Mouse (Mus musculus): ENCODE results near the gene Cd59b.

- TF ChIP-seq CTCF (IDR thresholded peaks at IDR 0.05; ENCODE audit: low read depth, low read length) = no peak
- TF ChIP-seq POLR2A (IDR thresholded peaks at IDR 0.05; ENCODE audit: borderline replicate concordance, low read depth, low read length) = no peak
Measured at GRCm38 (mm10) chr2:104030381-104030780, 39.3 kb upstream of the Cd59b start.

Data from bone marrow macrophage, adult 2 months (primary cell).